Mouse (Mus musculus): ENCODE data around the gene Fam24b. TPM values are rescaled to one million over a fixed set of nuclear protein-coding genes. Genes with fewer than 3 reads are reported as not detected.

Gene Fam24b
- polyA plus RNA-seq, 1 experiment = not detected

GRCm38 (mm10) chr7:131333564-131333963 is 4.2 kb upstream of the Fam24b start, which contains the start of gene Fam24a:
Gene Fam24a (plus strand): TSS chr7:131333864.
- TF ChIP-seq POLR2A (IDR thresholded peaks at IDR 0.05; ENCODE audit: borderline replicate concordance, extremely low read depth, insufficient read depth, insufficient read length, poor library complexity, severe bottlenecking) (no peak), CTCF (IDR thresholded peaks at IDR 0.05; ENCODE audit: borderline replicate concordance, extremely low read depth, insufficient read depth, insufficient read length) (no peak)
- no peak for DNase-seq (ENCODE audit: low read depth)

DNA sequence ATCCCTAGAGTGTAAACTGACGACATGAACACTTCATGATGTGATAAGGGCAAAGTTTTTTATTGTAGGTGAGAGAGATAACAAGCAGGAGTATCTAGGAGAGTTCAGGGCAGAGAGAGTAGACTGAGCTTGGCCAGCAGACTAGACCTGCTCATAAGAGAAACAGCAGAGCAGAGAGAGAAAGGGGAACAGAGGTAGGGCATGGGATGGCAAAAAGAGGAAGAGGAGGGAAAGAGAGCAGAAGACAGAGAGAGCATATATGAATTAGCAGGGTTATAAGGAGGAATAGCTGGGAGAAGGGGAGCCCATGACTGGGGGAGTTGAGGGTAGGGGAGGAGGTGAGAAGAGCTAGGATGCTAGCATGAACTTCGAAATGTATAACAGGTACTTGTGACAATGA is 2.4 kb upstream of the Fam24b start:
- DNase-seq (ENCODE audit: low read depth) = no peak
- TF ChIP-seq POLR2A (IDR thresholded peaks at IDR 0.05; ENCODE audit: borderline replicate concordance, extremely low read depth, insufficient read depth, insufficient read length, poor library complexity, severe bottlenecking) (no peak), CTCF (IDR thresholded peaks at IDR 0.05; ENCODE audit: borderline replicate concordance, extremely low read depth, insufficient read depth, insufficient read length) (no peak)

DNA sequence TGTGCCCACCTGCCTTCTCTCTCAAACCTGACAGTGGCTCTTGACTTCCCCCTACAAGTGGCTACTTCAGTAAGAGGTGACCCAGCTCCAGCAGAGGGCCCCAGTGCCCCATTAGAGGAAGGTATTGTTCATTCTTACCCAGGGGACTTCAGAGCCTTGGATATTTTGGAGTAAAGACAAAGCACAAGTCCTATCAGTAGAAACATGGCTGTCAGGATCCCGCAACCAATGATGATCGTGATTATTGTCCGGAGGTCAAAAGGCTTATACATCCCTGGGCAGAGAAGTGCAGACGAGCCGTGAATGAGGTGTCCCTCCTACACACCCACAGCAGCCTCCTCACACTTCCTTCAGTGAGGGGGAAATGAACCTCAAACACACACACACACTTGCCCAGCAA is 2.3 kb downstream of the Fam24b start:
- no peak for DNase-seq (ENCODE audit: low read depth)
- TF ChIP-seq POLR2A (IDR thresholded peaks at IDR 0.05; ENCODE audit: borderline replicate concordance, extremely low read depth, insufficient read depth, insufficient read length, poor library complexity, severe bottlenecking) = no peak
- TF ChIP-seq CTCF (IDR thresholded peaks at IDR 0.05; ENCODE audit: borderline replicate concordance, extremely low read depth, insufficient read depth, insufficient read length) = no peak

DNA sequence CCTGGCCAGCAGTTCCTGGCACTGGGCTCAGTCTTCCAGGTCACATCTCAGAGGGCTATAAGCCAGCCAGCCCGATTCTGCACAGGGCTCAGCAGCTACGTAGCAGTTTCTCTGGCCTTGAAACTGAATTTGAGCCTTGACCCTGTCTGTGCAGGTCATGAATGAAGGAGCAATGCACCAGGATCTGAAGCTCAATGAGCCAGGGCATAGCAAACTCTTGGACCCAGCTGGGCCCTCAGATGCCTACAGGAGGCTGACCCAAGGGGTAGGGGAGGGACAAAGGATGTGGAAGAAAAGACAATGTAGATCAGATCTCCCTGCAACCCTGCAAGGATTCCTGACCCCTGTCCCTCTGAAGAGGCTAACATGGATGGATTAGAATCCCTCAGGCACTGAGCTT is 7.1 kb downstream of the Fam24b start, which contains the start of gene Cuzd1:
Gene Cuzd1 (minus strand): TSS at position 101 of the 400 bp plus-strand sequence.
- no peak for DNase-seq (ENCODE audit: low read depth)

DNA sequence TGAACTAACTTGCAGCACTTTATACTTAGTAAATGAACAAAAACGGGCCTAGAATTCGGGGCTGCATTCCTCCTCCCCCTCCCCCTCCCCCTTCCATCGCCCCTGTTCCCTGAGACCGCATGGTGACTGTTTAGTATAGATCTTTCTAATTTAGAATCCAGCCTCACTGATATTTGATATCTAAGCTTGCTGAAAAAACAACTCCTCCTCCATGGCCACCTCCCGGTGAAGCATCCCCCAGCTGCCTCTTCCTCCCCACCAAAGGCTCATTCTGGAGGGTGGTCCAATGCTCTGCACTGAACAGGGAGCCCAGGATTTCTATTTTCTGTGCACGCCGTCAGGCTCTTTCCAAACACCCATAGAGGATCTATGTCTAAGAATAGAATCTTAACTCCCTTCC is 11.0 kb downstream of the Fam24b start:
- TF ChIP-seq POLR2A (IDR thresholded peaks at IDR 0.05; ENCODE audit: borderline replicate concordance, extremely low read depth, insufficient read depth, insufficient read length, poor library complexity, severe bottlenecking) = no peak
- no peak for TF ChIP-seq CTCF (IDR thresholded peaks at IDR 0.05; ENCODE audit: borderline replicate concordance, extremely low read depth, insufficient read depth, insufficient read length)
- no peak for DNase-seq (ENCODE audit: low read depth)

More for the DNA sequence above, 7.1 kb downstream of the Fam24b start, which contains the start of gene Cuzd1:
- TF ChIP-seq CTCF (IDR thresholded peaks at IDR 0.05; ENCODE audit: borderline replicate concordance, extremely low read depth, insufficient read depth, insufficient read length) (no peak), POLR2A (IDR thresholded peaks at IDR 0.05; ENCODE audit: borderline replicate concordance, extremely low read depth, insufficient read depth, insufficient read length, poor library complexity, severe bottlenecking) (no peak)

DNA sequence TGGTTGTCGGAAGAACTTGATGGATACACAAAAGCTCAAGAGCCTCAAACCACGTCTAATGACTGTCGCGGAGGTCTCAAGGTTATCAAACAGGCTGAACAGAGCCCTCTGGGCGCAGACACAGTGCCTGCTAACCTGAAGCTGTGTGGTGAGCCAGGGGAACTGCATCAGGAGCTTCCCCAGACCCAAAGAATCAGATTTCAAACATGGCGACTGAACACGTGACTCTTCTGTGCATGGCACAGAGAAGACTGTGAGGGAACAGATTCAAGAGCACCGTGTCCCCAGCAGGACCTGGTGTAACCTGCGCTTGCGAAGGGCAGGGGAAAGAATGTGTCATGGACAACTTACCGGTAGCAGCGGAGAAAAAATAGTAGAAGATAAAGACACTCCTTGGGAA is 11.7 kb downstream of the Fam24b start:
- no peak for DNase-seq (ENCODE audit: low read depth)
- TF ChIP-seq CTCF (IDR thresholded peaks at IDR 0.05; ENCODE audit: borderline replicate concordance, extremely low read depth, insufficient read depth, insufficient read length) = no peak
- TF ChIP-seq POLR2A (IDR thresholded peaks at IDR 0.05; ENCODE audit: borderline replicate concordance, extremely low read depth, insufficient read depth, insufficient read length, poor library complexity, severe bottlenecking) = no peak

DNA sequence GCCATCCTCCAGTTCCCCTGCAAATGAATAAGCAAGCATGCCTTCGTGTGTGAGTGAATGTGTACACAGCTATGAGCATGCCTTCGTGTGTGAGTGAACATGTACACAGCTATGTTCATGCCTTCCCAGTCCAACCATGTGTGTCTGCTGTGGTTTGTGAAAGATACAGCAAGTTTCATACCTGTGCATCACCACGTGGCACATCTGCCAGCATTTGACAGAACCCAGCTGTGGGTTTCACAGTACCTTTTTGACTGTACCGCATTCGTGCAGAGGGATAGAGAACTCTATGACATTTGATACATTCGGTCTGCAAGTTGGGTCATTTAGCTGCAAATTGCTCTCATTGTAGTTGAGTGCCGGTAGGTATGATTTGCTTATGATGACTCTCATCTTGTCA is 14.8 kb downstream of the Fam24b start:
- no peak for TF ChIP-seq POLR2A (IDR thresholded peaks at IDR 0.05; ENCODE audit: borderline replicate concordance, extremely low read depth, insufficient read depth, insufficient read length, poor library complexity, severe bottlenecking)
- TF ChIP-seq CTCF (IDR thresholded peaks at IDR 0.05; ENCODE audit: borderline replicate concordance, extremely low read depth, insufficient read depth, insufficient read length) = no peak
- DNase-seq (ENCODE audit: low read depth) = no peak

- TF ChIP-seq POLR2A (IDR thresholded peaks at IDR 0.05; ENCODE audit: borderline replicate concordance, extremely low read depth, insufficient read depth, insufficient read length, poor library complexity, severe bottlenecking) = no peak
Measured at GRCm38 (mm10) chr7:131306733-131307132, 22.6 kb downstream of the Fam24b start.

DNA sequence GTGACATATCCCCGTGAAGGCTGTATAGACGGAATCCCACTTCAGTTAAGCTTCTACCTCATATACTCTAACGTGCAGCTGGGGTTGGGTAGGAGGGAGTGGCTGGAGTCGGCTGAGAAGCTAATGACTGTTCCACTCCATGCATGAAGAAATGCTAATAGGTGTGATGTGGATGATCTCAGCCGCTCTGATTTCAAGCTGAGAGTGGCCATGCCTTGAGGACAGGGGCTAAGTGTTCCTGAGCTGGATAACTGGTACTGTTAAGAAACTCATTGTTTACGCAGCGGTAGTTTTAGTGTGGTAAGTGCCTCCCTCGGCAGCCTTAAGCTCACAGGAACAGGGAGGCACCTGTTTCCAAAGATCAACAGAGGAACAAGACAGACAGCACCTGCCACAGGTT is 26.0 kb downstream of the Fam24b start:
- TF ChIP-seq POLR2A (IDR thresholded peaks at IDR 0.05; ENCODE audit: borderline replicate concordance, extremely low read depth, insufficient read depth, insufficient read length, poor library complexity, severe bottlenecking) = no peak
- TF ChIP-seq CTCF (IDR thresholded peaks at IDR 0.05; ENCODE audit: borderline replicate concordance, extremely low read depth, insufficient read depth, insufficient read length) = no peak
- no peak for DNase-seq (ENCODE audit: low read depth)

More at GRCm38 (mm10) chr7:131306733-131307132, 22.6 kb downstream of the Fam24b start:
- no peak for DNase-seq (ENCODE audit: low read depth)

DNA sequence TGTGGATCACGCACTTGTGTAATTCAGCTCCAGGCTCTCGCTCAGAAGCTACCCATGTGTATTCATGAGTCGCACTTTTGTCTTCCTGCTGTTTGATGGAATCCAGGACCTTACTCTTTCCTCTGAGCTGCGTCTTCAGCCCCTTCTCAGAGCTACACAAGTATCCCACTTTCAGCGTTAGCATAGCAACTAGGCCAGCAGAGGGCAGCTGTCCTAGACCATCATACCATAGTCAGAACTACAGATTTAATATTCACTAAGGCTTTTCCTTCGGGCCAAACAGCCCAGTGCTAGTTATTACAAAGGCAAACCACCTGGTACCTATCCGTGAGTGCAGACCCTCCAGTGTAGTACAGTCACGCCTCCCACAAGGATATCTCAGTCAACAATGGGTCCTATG is 32.2 kb downstream of the Fam24b start:
- peak; percentile 3 for DNase-seq (ENCODE audit: low read depth)
- no peak for TF ChIP-seq CTCF (IDR thresholded peaks at IDR 0.05; ENCODE audit: borderline replicate concordance, extremely low read depth, insufficient read depth, insufficient read length)
- no peak for TF ChIP-seq POLR2A (IDR thresholded peaks at IDR 0.05; ENCODE audit: borderline replicate concordance, extremely low read depth, insufficient read depth, insufficient read length, poor library complexity, severe bottlenecking)

Other genes with a start within 250 kb of the Fam24b start
- gene 4933402N03Rik, start 183.2 kb downstream of the Fam24b start, polyA plus RNA-seq (2012; rRNA removed) = not detected in 2 replicates
- 0.01 TPM in 2 replicates for gene 5430419D17Rik, start 155.1 kb downstream of the Fam24b start, polyA plus RNA-seq (2012; rRNA removed)
- 0.03 and 0.16 TPM in 2 replicates for gene Cuzd1, start 7.2 kb downstream of the Fam24b start, polyA plus RNA-seq (2012; rRNA removed)
- not detected in 2 replicates for gene Fam24a, start 4.3 kb upstream of the Fam24b start, polyA plus RNA-seq (2012; rRNA removed)
- 14.0 and 18.4 TPM in 2 replicates for gene 2310057M21Rik, start 33.2 kb upstream of the Fam24b start, polyA plus RNA-seq (2012; rRNA removed)
- 36.7 and 43.2 TPM in 2 replicates for gene Pstk, start 41.6 kb upstream of the Fam24b start, polyA plus RNA-seq (2012; rRNA removed)
- gene Ikzf5, start 81.0 kb upstream of the Fam24b start, polyA plus RNA-seq (2012; rRNA removed) = 19.6 and 20.5 TPM in 2 replicates
- 21.3 and 29.4 TPM in 2 replicates for gene Acadsb, start 81.1 kb upstream of the Fam24b start, polyA plus RNA-seq (2012; rRNA removed)
- 3.1 and 3.5 TPM in 2 replicates for gene Hmx3, start 213.4 kb upstream of the Fam24b start, polyA plus RNA-seq (2012; rRNA removed)
- 2.3 and 3.0 TPM in 2 replicates for gene Hmx2, start 219.3 kb upstream of the Fam24b start, polyA plus RNA-seq (2012; rRNA removed)
- gene Bub3, start 230.7 kb upstream of the Fam24b start, polyA plus RNA-seq (2012; rRNA removed) = 147 and 194 TPM in 2 replicates